Mouse (Mus musculus) heart, adult 2 months (tissue): Measurements from ENCODE around the gene Gap43. TPM values are rescaled to one million over a fixed set of nuclear protein-coding genes. Genes with fewer than 3 reads are reported as not detected.
"Not testable (repeated sequence)": the region's sequence is repeated elsewhere in the genome, so short reads cannot be mapped to it uniquely, and the experiment has no call there.

ENCODE experiments used
- DNase-seq, 2 experiments: peaks; one replicate each; pipeline ENCODE4 v3.0.0; 2021
- H3K27ac ChIP-seq: fragments of 200-600 bp; 2 replicates; pipeline ENCODE4 v1.8.1; 2022
- H3K27me3 ChIP-seq: fragments of 200-500 bp; 2 replicates; pipeline ENCODE4 v1.6.1; 2012; ENCODE audit warnings: mild to moderate bottlenecking, low read length, inconsistent platforms, mixed read lengths; ENCODE audit not compliant: control insufficient read depth, insufficient read depth
- H3K36me3 ChIP-seq: fragments of 200-500 bp; 2 replicates; pipeline ENCODE4 v1.6.1; 2012; ENCODE audit warnings: low read length, inconsistent platforms; ENCODE audit not compliant: control insufficient read depth, insufficient read depth
- H3K4me1 ChIP-seq: fragments of 200-500 bp; 2 replicates; pipeline ENCODE4 v1.6.1; 2011; ENCODE audit warnings: low read length; ENCODE audit not compliant: control insufficient read depth, insufficient read depth
- H3K4me3 ChIP-seq: fragments of 200-600 bp; 2 replicates; pipeline ENCODE4 v1.8.1; 2022
- H3K79me2 ChIP-seq: fragments of 200-500 bp; replicated peaks from 2 replicates; pipeline ENCODE4 v1.6.1; 2012; ENCODE audit warnings: mild to moderate bottlenecking, inconsistent platforms, low read length, moderate library complexity, mixed read lengths; ENCODE audit not compliant: control insufficient read depth, insufficient read depth
- H3K9ac ChIP-seq: fragments of 200-500 bp; 2 replicates; pipeline ENCODE4 v1.6.1; 2012; ENCODE audit warnings: low read depth, mild to moderate bottlenecking, control low read depth, inconsistent platforms, low read length, mixed read lengths
- CTCF ChIP-seq: fragments of 200-600 bp; IDR thresholded peaks from 2 replicates; pipeline ENCODE4 v1.8.1; 2022; ENCODE audit warnings: antibody characterized with exemption, mild to moderate bottlenecking, moderate library complexity
- EP300 ChIP-seq: fragments of 200-500 bp; IDR thresholded peaks from 2 replicates; pipeline ENCODE4 v1.6.1; 2011; ENCODE audit warnings: low read depth, low read length, control low read depth; ENCODE audit not compliant: insufficient read depth
- POLR2A ChIP-seq: fragments of 200-500 bp; IDR thresholded peaks from 2 replicates; pipeline ENCODE4 v1.6.1; 2011; ENCODE audit warnings: mild to moderate bottlenecking, low read depth, low read length, control low read depth; ENCODE audit not compliant: insufficient read depth
- WGBS: fragments of 180-500 bp; shearing (Covaris S2); methylation state at CpG from one replicate; pipeline ENCODE4 v1.1.7; 2018; 5-methylcytosine and 5-hydroxymethylcytosine counted together
- intact Hi-C: fragments of 180-260 bp; cut with DNase I; formaldehyde crosslinking; loops from one replicate; pipeline ENCODE4 v1.15.1; 2025
- microRNA-seq, 2 experiments: library from miRNA; unstranded; fragments of <30 nt; microRNA quantifications; one replicate each; pipeline ENCODE4 v1.2.0; 2021
- polyA plus RNA-seq: library from polyadenylated mRNA; depleted of rRNA; stranded (reverse); fragments of >200 nt; gene quantifications from 2 replicates; pipeline ENCODE4 v1.2.3, GENCODE M21; 2012
- total RNA-seq, 2 experiments: library from RNA; stranded (reverse); gene quantifications; 2 replicates each; pipeline ENCODE4 v1.2.3; 2021

Gap43 gene
- total and polyA plus RNA-seq, 3 experiments, result 0.16 to 0.57 (median 0.43) TPM

GRCm38 (mm10) chr16:42255693-42256092 lies 84.8 kb downstream of the Gap43 start:
- H3K9ac ChIP-seq, result no peak overlapping the region

GRCm38 (mm10) chr16:42255222-42255621 lies 85.2 kb downstream of the Gap43 start:
- no peak for DNase-seq
- Histone ChIP-seq H3K9ac (no peak overlapping the region), H3K27ac (no peak overlapping the region), H3K4me3 (no peak overlapping the region), H3K4me1 (no peaks in the 10 kb centered on the region), H3K79me2 (no peaks in the 10 kb centered on the region), H3K27me3 (no peaks in the 10 kb centered on the region), H3K36me3 (no peaks in the 10 kb centered on the region)
- intact Hi-C loops, result no loop called here
- TF ChIP-seq CTCF (no peak), EP300 (no peak), POLR2A (no peak)
- WGBS, result 76% methylated on average over 3 of the region's 3 CpGs

More at GRCm38 (mm10) chr16:42255693-42256092, 84.8 kb downstream of the Gap43 start:
- no peak overlapping the region for H3K27ac ChIP-seq
- H3K79me2 ChIP-seq, result no peaks in the 10 kb centered on the region
- H3K36me3 ChIP-seq, result no peaks in the 10 kb centered on the region
- no peak overlapping the region for H3K4me3 ChIP-seq
- intact Hi-C loops, result no loop called here
- no peak for DNase-seq
- H3K27me3 ChIP-seq, result no peaks in the 10 kb centered on the region
- WGBS, result 67% methylated on average over 11 of the region's 11 CpGs
- H3K4me1 ChIP-seq, result no peaks in the 10 kb centered on the region
- TF ChIP-seq EP300 (no peak), CTCF (no peak), POLR2A (no peak)

GRCm38 (mm10) chr16:42252252-42252651 lies 88.2 kb downstream of the Gap43 start:
- Histone ChIP-seq H3K27ac (no peak overlapping the region), H3K4me1 (no peaks in the 10 kb centered on the region), H3K4me3 (no peak overlapping the region), H3K27me3 (no peaks in the 10 kb centered on the region), H3K9ac (no peak overlapping the region), H3K36me3 (no peaks in the 10 kb centered on the region), H3K79me2 (no peaks in the 10 kb centered on the region)
- TF ChIP-seq CTCF (no peak), EP300 (no peak), POLR2A (no peak)
- 59% methylated on average over 5 of the region's 5 CpGs for WGBS
- no peak for DNase-seq
- intact Hi-C loops, result no loop called here

- H3K27me3 ChIP-seq, H3K36me3 ChIP-seq, H3K27ac ChIP-seq, H3K79me2 ChIP-seq, intact Hi-C loops, H3K4me3 ChIP-seq, H3K9ac ChIP-seq, DNase-seq, H3K4me1 ChIP-seq: not testable (repeated sequence)
- 82% methylated on average over 3 of the region's 3 CpGs for WGBS
These were observed 96.3 kb downstream of the Gap43 start for GRCm38 (mm10) chr16:42244121-42244520.

- WGBS, result 66% methylated on average over 4 of the region's 4 CpGs
- H3K9ac ChIP-seq, result no peak overlapping the region
- intact Hi-C loops, result no loop called here
- no peak overlapping the region for H3K27ac ChIP-seq
- H3K4me3 ChIP-seq, result no peak overlapping the region
- no peaks in the 10 kb centered on the region for H3K27me3 ChIP-seq
- no peaks in the 10 kb centered on the region for H3K36me3 ChIP-seq
- no peaks in the 10 kb centered on the region for H3K4me1 ChIP-seq
- TF ChIP-seq POLR2A, result no peak
- TF ChIP-seq CTCF, result no peak
- no peak for TF ChIP-seq EP300
- H3K79me2 ChIP-seq, result no peaks in the 10 kb centered on the region
- no peak for DNase-seq
These were observed 109.1 kb downstream of the Gap43 start for GRCm38 (mm10) chr16:42231306-42231705.

Small RNA genes lying within 50 kb of the gene (microRNA-seq; reads per million reads assigned to microRNA genes)
- 1.5 to 5.0 reads per million in 2 experiments for gene Mir6540
